Mouse (Mus musculus) erythroblast, embryonic 14.5 days (primary cell): ENCODE measurements around the gene Cep128.

ENCODE experiments used
- GATA1 ChIP-seq: IDR thresholded peaks from 2 replicates; pipeline ENCODE4 v1.6.1; 2012; ENCODE audit warnings: low read length, inconsistent platforms, mixed read lengths
- TAL1 ChIP-seq: IDR thresholded peaks from 3 replicates; pipeline ENCODE4 v1.6.1; 2012; ENCODE audit warnings: low read length, inconsistent platforms, mixed read lengths

DNA sequence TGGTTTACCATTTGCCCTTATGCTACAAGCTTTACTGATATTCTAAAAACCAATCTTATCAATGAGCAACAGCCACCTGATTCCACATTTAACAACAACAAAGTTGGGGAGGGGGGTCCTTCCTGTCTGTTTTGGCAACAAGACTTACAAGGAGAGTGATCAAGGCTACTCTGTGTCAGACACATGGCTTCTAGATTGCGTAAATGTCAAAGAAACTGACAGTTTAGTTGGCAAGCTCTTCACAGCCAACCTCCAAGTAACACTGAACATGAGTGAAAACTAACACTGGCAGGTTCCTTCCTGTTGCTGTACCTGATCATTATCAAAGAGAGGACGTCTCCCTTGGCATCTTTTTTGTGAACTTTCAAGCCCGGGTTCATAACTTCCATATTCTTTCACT, 115.2 kb downstream of the Cep128 start:
- TF ChIP-seq TAL1 (no peak), GATA1 (no peak)
